Mouse (Mus musculus) adrenal gland, adult 10 weeks (tissue): ENCODE measurements around the gene Ccnb2. TPM values are rescaled to one million over a fixed set of nuclear protein-coding genes. Genes with fewer than 3 reads are reported as not detected.

Source experiments
- polyA plus RNA-seq: library from polyadenylated mRNA; stranded (reverse); fragments of 350-450 nt; fragmentation: Illumina TruSeq; extraction: RNeasy Lipid Tissue Mini Kit (QIAGEN cat#74804); gene quantifications from one replicate; pipeline ENCODE4 v1.2.3, GENCODE M21; 2014; ENCODE audit warnings: low read depth, low replicate concordance

Gene Ccnb2
- 2.4 TPM for polyA plus RNA-seq

DNA sequence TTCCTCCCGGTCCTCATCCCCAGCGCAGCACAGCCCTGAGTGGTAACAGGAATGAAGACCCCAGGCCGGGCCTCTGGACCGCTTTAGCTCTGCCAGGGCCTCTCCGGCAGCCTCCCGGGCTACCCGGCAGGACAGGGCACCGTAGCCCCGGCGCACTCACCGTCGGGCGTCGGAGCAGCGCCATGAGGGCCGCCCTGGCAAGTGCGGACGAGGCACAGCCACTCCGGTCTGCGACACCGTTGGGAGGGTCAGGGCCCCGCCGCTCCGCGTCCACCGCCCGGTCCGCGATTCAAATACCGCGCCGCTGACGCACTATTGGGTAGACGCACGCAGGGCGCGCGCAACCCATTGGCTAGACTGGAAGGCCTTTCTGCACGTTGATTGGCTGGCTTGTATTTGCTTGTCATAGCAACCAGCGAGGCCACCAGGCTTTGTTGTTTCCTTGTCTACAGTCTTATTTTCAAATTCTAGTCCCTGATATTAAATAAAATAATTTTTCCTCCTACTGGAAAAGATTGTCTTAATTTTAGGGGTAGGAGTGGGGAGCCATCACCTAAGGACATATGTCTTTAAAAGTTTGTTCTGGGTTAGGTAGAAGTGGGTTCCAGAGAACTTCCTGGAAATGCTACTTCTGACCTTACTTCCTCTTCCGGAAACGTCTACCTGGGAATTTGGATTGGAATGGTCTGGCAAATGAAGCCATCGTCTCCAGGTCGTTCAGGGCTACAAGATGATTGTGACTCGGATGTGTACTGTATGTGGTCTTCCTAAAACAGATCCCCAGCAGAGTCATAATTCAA lies at the start of gene Ccnb2:
Gene Ccnb2 (minus strand): TSS at position 291 of the 800 bp plus-strand sequence.

Other genes with a start within 250 kb of the Ccnb2 start
- gene Myo1e, start 214.2 kb downstream of the Ccnb2 start, polyA plus RNA-seq: 13.1 TPM
- gene Rnf111, start 82.2 kb upstream of the Ccnb2 start, polyA plus RNA-seq: 61.2 TPM
- 77.2 TPM for gene Sltm, start 121.2 kb upstream of the Ccnb2 start, polyA plus RNA-seq
- gene Gm10642, start 234.7 kb upstream of the Ccnb2 start, polyA plus RNA-seq: not detected
- gene Mindy2, start 235.6 kb upstream of the Ccnb2 start, polyA plus RNA-seq: 46.1 TPM